Mouse (Mus musculus) thymus, adult 2 months (tissue): Measurements from ENCODE around the gene Spta1. TPM values are rescaled to one million over a fixed set of nuclear protein-coding genes. Genes with fewer than 3 reads are reported as not detected.

Experiments
- DNase-seq: peaks from one replicate; pipeline ENCODE4 v3.0.0; 2021
- H3K27ac ChIP-seq: fragments of 200-500 bp; 2 replicates; pipeline ENCODE4 v1.5.1; 2012; ENCODE audit warnings: low read length, control low read depth; ENCODE audit not compliant: control insufficient read depth, insufficient read depth
- H3K27me3 ChIP-seq: fragments of 200-500 bp; 2 replicates; pipeline ENCODE4 v1.6.1; 2012; ENCODE audit warnings: mild to moderate bottlenecking, low read length, moderate library complexity, mixed read lengths; ENCODE audit not compliant: control insufficient read depth, insufficient read depth
- H3K36me3 ChIP-seq: fragments of 200-500 bp; 2 replicates; pipeline ENCODE4 v1.6.1; 2012; ENCODE audit warnings: mild to moderate bottlenecking, low read length, moderate library complexity; ENCODE audit not compliant: control insufficient read depth, insufficient read depth
- H3K4me1 ChIP-seq: fragments of 200-500 bp; replicated peaks from 2 replicates; pipeline ENCODE4 v1.6.1; 2012; ENCODE audit warnings: low read length; ENCODE audit not compliant: control insufficient read depth, insufficient read depth
- H3K4me3 ChIP-seq: fragments of 200-500 bp; 2 replicates; pipeline ENCODE4 v1.5.1; 2012; ENCODE audit warnings: mild to moderate bottlenecking, low read length, control low read depth, moderate library complexity; ENCODE audit not compliant: control insufficient read depth, insufficient read depth
- CTCF ChIP-seq: fragments of 200-500 bp; IDR thresholded peaks from 2 replicates; pipeline ENCODE4 v1.5.1; 2012; ENCODE audit warnings: mild to moderate bottlenecking, control low read depth, low read length, moderate library complexity, borderline replicate concordance; ENCODE audit not compliant: control insufficient read depth, poor library complexity, insufficient read depth; ENCODE audit errors: extremely low read depth
- POLR2A ChIP-seq: fragments of 200-500 bp; IDR thresholded peaks from 2 replicates; pipeline ENCODE4 v1.6.1; 2012; ENCODE audit warnings: mild to moderate bottlenecking, low read length, control low read depth, moderate library complexity; ENCODE audit not compliant: control insufficient read depth, poor library complexity, insufficient read depth; ENCODE audit errors: extremely low read depth
- WGBS: fragments of 180-500 bp; shearing (Covaris S2); methylation state at CpG from one replicate; pipeline ENCODE4 v1.1.7; 2018; 5-methylcytosine and 5-hydroxymethylcytosine counted together
- polyA plus RNA-seq: library from polyadenylated mRNA; depleted of rRNA; stranded (reverse); fragments of >200 nt; gene quantifications from 2 replicates; pipeline ENCODE4 v1.2.3, GENCODE M21; 2012; rRNA removed

Spta1 gene
- 0.01 and 0.08 TPM in 2 replicates for polyA plus RNA-seq

DNA sequence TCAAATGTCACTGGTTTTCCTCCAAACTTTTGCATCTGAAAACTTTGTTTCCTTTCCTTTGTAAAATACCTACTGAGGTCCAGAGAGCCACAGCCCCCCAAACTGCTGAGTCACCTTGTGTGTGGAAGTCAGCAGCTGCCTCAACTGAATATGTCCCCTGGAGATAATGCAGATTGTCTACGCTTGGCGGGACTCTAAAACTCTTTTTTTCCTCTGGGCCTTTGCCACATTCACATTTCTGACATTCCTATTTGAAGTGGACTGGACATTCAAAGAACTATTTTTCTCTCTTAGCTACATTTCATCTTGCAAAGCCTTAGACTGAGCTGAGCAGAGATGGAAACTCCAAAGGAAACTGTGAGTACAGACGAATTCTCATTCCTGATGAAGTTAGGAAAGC is at the start of gene Spta1:
Gene Spta1, plus strand, starts transcription at position 172 of the 400 bp plus-strand sequence.
- WGBS, result 38% methylated on average over 3 of the region's 3 CpGs
- no peak for DNase-seq
- Histone ChIP-seq H3K36me3 (no peaks in the 10 kb centered on the region), H3K27me3 (no peaks in the 10 kb centered on the region), H3K27ac (no peak within 1 kb of the TSS), H3K4me3 (no peak within 1 kb of the TSS), H3K4me1 (no peaks in the 10 kb centered on the region)
- TF ChIP-seq POLR2A (no peak), CTCF (no peak)

DNA sequence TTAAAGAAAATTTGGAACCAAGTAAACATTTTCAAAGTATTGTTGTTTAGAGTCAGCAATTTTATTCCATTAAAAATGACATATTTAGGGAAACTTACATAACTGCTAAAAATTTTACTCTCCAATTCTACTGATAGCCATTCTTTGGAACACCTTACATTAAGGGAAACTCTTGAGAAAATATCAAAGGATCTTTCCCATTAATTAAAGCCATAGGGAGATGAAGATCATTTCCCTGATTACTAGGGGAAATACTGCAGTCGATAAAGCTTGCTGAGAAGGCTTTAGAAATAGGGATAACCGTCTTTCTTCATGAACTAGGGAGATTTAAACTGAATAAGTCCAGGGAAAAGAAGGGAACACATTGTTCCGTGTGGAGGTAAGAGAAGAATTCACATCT is 41.4 kb upstream of the Spta1 start, which contains the start of gene Olfr424:
Gene Olfr424, plus strand, starts transcription at position 301 of the 400 bp plus-strand sequence.
- WGBS, result 91% methylated on average over 3 of the region's 3 CpGs

DNA sequence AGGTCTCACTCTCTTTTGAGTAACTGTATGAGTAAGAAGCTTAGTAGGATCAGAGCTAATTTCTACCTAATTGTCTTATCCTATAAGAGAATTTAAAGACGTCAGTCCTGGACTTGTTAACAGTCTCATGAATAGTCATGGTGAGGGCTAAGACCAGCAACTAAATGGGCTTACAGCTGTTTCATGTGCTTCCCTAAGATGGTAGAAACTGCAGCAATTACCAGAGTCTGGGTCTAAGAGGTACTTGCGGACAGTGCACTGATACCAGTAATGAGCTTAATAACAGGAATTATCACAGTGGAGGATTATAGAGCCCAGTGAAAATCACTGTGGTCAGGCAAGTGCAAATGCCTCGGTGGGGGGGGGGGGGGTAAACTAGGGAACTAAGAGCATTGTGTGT is 40.6 kb upstream of the Spta1 start:
- Histone ChIP-seq H3K36me3 (no peaks in the 10 kb centered on the region), H3K27ac (no peak overlapping the region), H3K27me3 (no peaks in the 10 kb centered on the region), H3K4me3 (no peak overlapping the region), H3K4me1 (no peaks in the 10 kb centered on the region)
- DNase-seq, result no peak
- 88% methylated on average over 3 of the region's 3 CpGs for WGBS
- TF ChIP-seq CTCF, result no peak
- no peak for TF ChIP-seq POLR2A

More for the DNA sequence above, 41.4 kb upstream of the Spta1 start, which contains the start of gene Olfr424:
- H3K4me1 ChIP-seq, result no peaks in the 10 kb centered on the region
- no peak within 1 kb of the TSS for H3K4me3 ChIP-seq
- no peak for DNase-seq
- H3K36me3 ChIP-seq, result no peaks in the 10 kb centered on the region
- no peak within 1 kb of the TSS for H3K27ac ChIP-seq
- TF ChIP-seq POLR2A (no peak), CTCF (no peak)
- no peaks in the 10 kb centered on the region for H3K27me3 ChIP-seq

DNA sequence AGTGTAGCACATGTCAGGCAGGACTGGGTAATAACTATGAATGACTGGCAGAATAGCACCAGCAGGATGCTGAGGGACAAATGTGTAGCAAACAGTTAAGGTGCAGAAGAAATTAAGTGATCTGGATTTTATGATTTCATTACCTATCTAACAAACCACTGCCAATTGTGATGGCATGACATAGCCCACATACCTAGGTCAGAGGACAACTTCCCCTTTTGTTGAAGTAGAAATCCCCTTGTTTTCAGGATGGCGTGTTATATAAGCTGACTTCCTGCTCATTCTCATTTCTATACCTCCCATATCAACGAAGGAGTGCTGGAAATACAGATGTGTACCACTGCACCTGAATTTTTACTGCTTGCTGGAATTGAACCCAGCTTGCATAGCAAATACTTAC is 31.2 kb upstream of the Spta1 start:
- H3K4me3 ChIP-seq, result no peak overlapping the region

DNA sequence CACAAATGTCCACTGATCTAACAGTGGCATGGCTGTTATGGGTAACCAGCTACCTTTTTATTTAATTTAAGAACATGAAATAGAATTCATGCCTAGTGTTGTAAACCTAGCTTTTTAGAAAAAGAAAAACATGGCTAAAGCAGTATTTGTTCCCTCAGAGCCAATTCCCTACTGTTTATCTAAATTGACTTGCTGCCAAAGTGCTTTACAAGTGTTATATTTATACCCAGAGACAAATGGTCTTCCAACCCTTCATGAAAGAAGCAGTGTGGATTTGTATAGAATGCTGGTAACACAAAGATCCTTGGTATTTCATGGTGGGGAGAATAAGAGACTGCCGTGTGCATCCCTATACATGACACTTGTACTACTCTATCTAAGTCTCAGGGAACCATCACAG is 25.9 kb upstream of the Spta1 start:
- no peaks in the 10 kb centered on the region for H3K4me1 ChIP-seq
- no peak overlapping the region for H3K27ac ChIP-seq
- 94% methylated on average over 1 of the region's 1 CpGs for whole genome bisulfite sequencing
- H3K4me3 ChIP-seq, result no peak overlapping the region
- DNase-seq, result no peak
- no peaks in the 10 kb centered on the region for H3K36me3 ChIP-seq
- no peak for TF ChIP-seq CTCF
- TF ChIP-seq POLR2A, result no peak
- H3K27me3 ChIP-seq, result no peaks in the 10 kb centered on the region

More for the DNA sequence above, 31.2 kb upstream of the Spta1 start:
- no peak for DNase-seq
- 26% methylated on average over 2 of the region's 2 CpGs for WGBS
- Histone ChIP-seq H3K27ac (no peak overlapping the region), H3K36me3 (no peaks in the 10 kb centered on the region), H3K4me1 (no peaks in the 10 kb centered on the region), H3K27me3 (no peaks in the 10 kb centered on the region)
- TF ChIP-seq CTCF (no peak), POLR2A (no peak)

GRCm38 (mm10) chr1:174149289-174149688 is 23.3 kb upstream of the Spta1 start:
- 99% methylated on average over 2 of the region's 2 CpGs for WGBS
- DNase-seq, result no peak
- H3K36me3 ChIP-seq, result no peaks in the 10 kb centered on the region
- H3K4me3 ChIP-seq, result no peak overlapping the region
- H3K27me3 ChIP-seq, result no peaks in the 10 kb centered on the region
- no peak for TF ChIP-seq CTCF
- TF ChIP-seq POLR2A, result no peak
- no peaks in the 10 kb centered on the region for H3K4me1 ChIP-seq
- H3K27ac ChIP-seq, result no peak overlapping the region

DNA sequence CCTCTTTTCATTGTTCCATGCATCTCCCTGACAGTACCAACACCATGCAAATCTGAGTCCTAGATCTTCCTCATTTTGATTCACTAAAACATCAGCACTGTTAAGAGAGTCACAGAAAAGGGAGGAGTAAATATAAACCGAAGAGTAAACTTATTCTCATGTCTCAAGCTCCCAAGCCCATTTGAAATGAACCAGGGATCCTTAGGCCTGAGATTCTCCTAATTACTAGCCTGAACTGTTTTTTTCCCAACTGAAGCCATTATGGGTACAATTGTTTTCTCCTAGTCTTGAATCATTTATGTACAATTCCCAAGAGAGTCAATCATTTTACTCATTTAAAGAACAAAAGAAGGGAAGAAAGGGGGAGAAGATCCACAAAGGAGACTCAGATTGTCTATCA is 17.2 kb upstream of the Spta1 start, which contains the start of gene Olfr420:
Gene Olfr420, plus strand, starts transcription at position 301 of the 400 bp plus-strand sequence.
- Histone ChIP-seq H3K36me3 (no peaks in the 10 kb centered on the region), H3K27ac (no peak within 1 kb of the TSS), H3K27me3 (no peaks in the 10 kb centered on the region), H3K4me1 (no peaks in the 10 kb centered on the region), H3K4me3 (no peak within 1 kb of the TSS)
- DNase-seq, result no peak
- WGBS, result 96% methylated on average over 1 of the region's 1 CpGs
- TF ChIP-seq CTCF, result no peak
- TF ChIP-seq POLR2A, result no peak
